Mouse (Mus musculus) CH12.LX (cell line): ENCODE measurements around the gene Ctbs. TPM values are rescaled to one million over a fixed set of nuclear protein-coding genes. Genes with fewer than 3 reads are reported as not detected.

Experiments
- DNase-seq: peaks from one replicate; pipeline ENCODE4 v3.0.0-alpha.2; 2013; ENCODE audit errors: extremely low read depth
- H3K27ac ChIP-seq: 2 replicates; pipeline ENCODE4 v1.5.1; 2012; ENCODE audit warnings: low read depth, mild to moderate bottlenecking, control low read depth, moderate library complexity; ENCODE audit not compliant: insufficient read depth
- H3K27me3 ChIP-seq: replicated peaks from 2 replicates; pipeline ENCODE3; 2012; ENCODE audit warnings: inconsistent platforms
- H3K36me3 ChIP-seq, 2 experiments: replicated peaks in 1 of 2; 2 replicates each; pipeline versions ENCODE3 to v1.6.1; 2012; ENCODE audit warnings: inconsistent platforms in 1 of 2, low read length in 1 of 2, mild to moderate bottlenecking in 1 of 2, mixed read lengths in 1 of 2, moderate library complexity in 1 of 2; ENCODE audit not compliant: control insufficient read depth in 1 of 2, insufficient read depth in 1 of 2
- H3K4me1 ChIP-seq, 2 experiments: 2 replicates each; pipeline ENCODE4 v1.6.1; 2012; ENCODE audit warnings: inconsistent platforms in 1 of 2, moderate library complexity in 1 of 2; ENCODE audit not compliant: insufficient read depth in 2 of 2, control insufficient read depth in 1 of 2
- H3K4me2 ChIP-seq: 2 replicates; pipeline ENCODE4 v1.6.1; 2012; ENCODE audit warnings: low read depth, mild to moderate bottlenecking, control low read depth; ENCODE audit not compliant: poor library complexity, insufficient read depth, severe bottlenecking
- H3K4me3 ChIP-seq, 3 experiments: fragments of 150-350 bp in 1 of 3; sonication (generic) in 1 of 3; replicated peaks in 1 of 3; 2 replicates each; pipeline versions ENCODE3 to v1.5.1; 2011 to 2012; ENCODE audit warnings: low read depth in 2 of 3, low read length in 2 of 3, mild to moderate bottlenecking in 2 of 3, moderate library complexity in 2 of 3, control low read depth in 1 of 3, improper control_type of control experiment in 1 of 3, inconsistent platforms in 1 of 3, mixed read lengths in 1 of 3; ENCODE audit not compliant: poor library complexity in 1 of 3
- H3K79me2 ChIP-seq: replicated peaks from 2 replicates; pipeline ENCODE4 v1.6.1; 2012; ENCODE audit warnings: mild to moderate bottlenecking, moderate library complexity; ENCODE audit not compliant: control insufficient read depth, poor library complexity, insufficient read depth, severe bottlenecking; ENCODE audit errors: extremely low read depth
- H3K9ac ChIP-seq: 2 replicates; pipeline ENCODE4 v1.6.1; 2012; ENCODE audit warnings: low read depth, mild to moderate bottlenecking, control low read depth, moderate library complexity; ENCODE audit not compliant: insufficient read depth
- H3K9me3 ChIP-seq: replicated peaks from 2 replicates; pipeline ENCODE3; 2012; ENCODE audit warnings: low read length, inconsistent platforms, mixed read lengths
- CHD1 ChIP-seq: IDR thresholded peaks from 2 replicates; pipeline ENCODE4 v1.6.1; 2012; ENCODE audit warnings: low read depth, low read length, improper control_type of control experiment, inconsistent platforms
- CHD2 ChIP-seq: IDR thresholded peaks from 2 replicates; pipeline ENCODE4 v1.6.1; 2011; ENCODE audit warnings: low read length, improper control_type of control experiment
- E2F4 ChIP-seq: IDR thresholded peaks from 2 replicates; pipeline ENCODE4 v1.6.1; 2011; ENCODE audit warnings: low read depth, low read length, improper control_type of control experiment; ENCODE audit not compliant: insufficient replicate concordance
- EP300 ChIP-seq: IDR thresholded peaks from 2 replicates; pipeline ENCODE4 v1.6.1; 2011; ENCODE audit warnings: low read length, improper control_type of control experiment
- HCFC1 ChIP-seq: IDR thresholded peaks from 2 replicates; pipeline ENCODE4 v1.6.1; 2012; ENCODE audit warnings: low read depth, mild to moderate bottlenecking, inconsistent platforms, low read length, improper control_type of control experiment
- JUN ChIP-seq: IDR thresholded peaks from 2 replicates; pipeline ENCODE4 v1.6.1; 2011; ENCODE audit warnings: low read depth, mild to moderate bottlenecking, low read length, improper control_type of control experiment, moderate library complexity; ENCODE audit not compliant: insufficient read depth
- JUND ChIP-seq: conservative IDR thresholded peaks from 2 replicates; pipeline ENCODE4 v1.6.1; 2011; ENCODE audit warnings: low read depth, low read length, improper control_type of control experiment
- KAT2A ChIP-seq: IDR thresholded peaks from 2 replicates; pipeline ENCODE4 v1.6.1; 2012; ENCODE audit warnings: low read length, improper control_type of control experiment, inconsistent platforms; ENCODE audit not compliant: insufficient replicate concordance
- MAFK ChIP-seq: IDR thresholded peaks from 2 replicates; pipeline ENCODE4 v1.6.1; 2011; ENCODE audit warnings: low read length, improper control_type of control experiment; ENCODE audit not compliant: insufficient replicate concordance
- MAX ChIP-seq: IDR thresholded peaks from 2 replicates; pipeline ENCODE4 v1.6.1; 2011; ENCODE audit warnings: low read length, improper control_type of control experiment
- MEF2A ChIP-seq: IDR thresholded peaks from 2 replicates; pipeline ENCODE4 v1.6.1; 2014; ENCODE audit warnings: low read depth, mild to moderate bottlenecking, inconsistent platforms, low read length, improper control_type of control experiment, borderline replicate concordance
- MXI1 ChIP-seq: IDR thresholded peaks from 2 replicates; pipeline ENCODE4 v1.6.1; 2011; ENCODE audit warnings: mild to moderate bottlenecking, low read depth, low read length, improper control_type of control experiment
- PAX5 ChIP-seq: IDR thresholded peaks from 2 replicates; pipeline ENCODE4 v1.6.1; 2012; ENCODE audit warnings: low read length, inconsistent platforms, mixed read lengths
- POLR2A ChIP-seq: IDR thresholded peaks from 2 replicates; pipeline ENCODE4 v1.6.1; 2011; ENCODE audit warnings: low read depth, mild to moderate bottlenecking, improper control_type of control experiment, low read length
- RCOR1 ChIP-seq: conservative IDR thresholded peaks from 2 replicates; pipeline ENCODE4 v1.6.1; 2012; ENCODE audit warnings: low read depth, mild to moderate bottlenecking, inconsistent platforms, low read length, improper control_type of control experiment
- SIN3A ChIP-seq: IDR thresholded peaks from 2 replicates; pipeline ENCODE4 v1.6.1; 2012; ENCODE audit warnings: low read length, improper control_type of control experiment, inconsistent platforms
- UBTF ChIP-seq: IDR thresholded peaks from 2 replicates; pipeline ENCODE4 v1.6.1; 2012; ENCODE audit warnings: low read depth, mild to moderate bottlenecking, inconsistent platforms, low read length, improper control_type of control experiment, moderate library complexity
- USF1 ChIP-seq: IDR thresholded peaks from 2 replicates; pipeline ENCODE4 v1.6.1; 2014; ENCODE audit warnings: low read depth, mild to moderate bottlenecking, inconsistent platforms, low read length, improper control_type of control experiment
- ZKSCAN1 ChIP-seq: IDR thresholded peaks from 2 replicates; pipeline ENCODE4 v1.6.1; 2012; ENCODE audit warnings: low read depth, inconsistent platforms, low read length, improper control_type of control experiment, borderline replicate concordance
- ZMIZ1 ChIP-seq: IDR thresholded peaks from 2 replicates; pipeline ENCODE4 v1.6.1; 2012; ENCODE audit warnings: low read depth, mild to moderate bottlenecking, inconsistent platforms, low read length, improper control_type of control experiment
- ZNF384 ChIP-seq: IDR thresholded peaks from 2 replicates; pipeline ENCODE4 v1.6.1; 2012; ENCODE audit warnings: low read depth, low read length, improper control_type of control experiment, inconsistent platforms
- dilution Hi-C: fragments of 300-500 bp; cut with MboI; formaldehyde crosslinking; loops from 2 replicates; pipeline ENCODE4 v1.14.3; 2020; ENCODE audit warnings: low sequenced_read_pairs; ENCODE audit not compliant: extremely low pct_unique_long_range_greater_than_20kb, extremely low pct_ligation_motif_present
- in situ Hi-C: fragments of 300-500 bp; cut with MboI; formaldehyde crosslinking; loops from 3 replicates; pipeline ENCODE4 v1.14.3; 2019; ENCODE audit warnings: low sequenced_read_pairs, low pct_ligation_motif_present, low pct_unique_long_range_greater_than_20kb, mixed read lengths
- polyA plus RNA-seq: library from polyadenylated mRNA; unstranded; fragments of >175 nt; gene quantifications from 2 replicates; pipeline ENCODE4 v1.2.1, GENCODE M21; 2012; ENCODE audit warnings: low read depth; ENCODE audit not compliant: insufficient read length
- total RNA-seq, 2 experiments: library from RNA; depleted of rRNA; stranded (reverse); fragments of 300-350 nt in 1 of 2; fragments of >200 nt in 1 of 2; gene quantifications; 2 replicates each; pipeline ENCODE4 v1.2.3; 2012 to 2014

Ctbs gene
- total and polyA plus RNA-seq, 3 experiments = 21.4 to 48.8 (median 33.5) TPM

DNA sequence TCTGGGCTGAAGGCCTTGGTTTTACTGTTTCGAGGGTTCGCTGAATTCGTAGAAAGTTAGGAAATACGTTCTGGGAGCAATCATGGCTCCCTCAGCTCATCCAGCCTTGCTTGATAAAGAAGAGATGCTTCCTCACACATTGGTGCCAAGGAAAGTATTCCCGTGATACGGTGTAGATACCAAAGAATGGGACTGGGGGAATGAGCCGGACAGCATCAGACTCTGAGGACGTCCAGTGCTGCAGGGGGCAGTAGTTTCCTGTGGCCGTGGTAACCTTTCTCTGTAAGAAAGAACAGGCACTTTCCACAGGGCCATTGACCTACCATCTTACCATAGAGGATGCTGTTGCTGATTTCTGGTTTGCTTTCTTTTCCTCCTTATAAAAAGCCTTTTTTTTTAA, 30.1 kb upstream of the Ctbs start:
- dilution Hi-C loops = no loop called here
- H3K79me2 ChIP-seq = no peaks in the 10 kb centered on the region
- in situ Hi-C loops = no loop called here
- H3K4me1 ChIP-seq = peaks cover 0 to 10% of the 10 kb centered on the region in 2 experiments; a peak in 2 of 4 replicates
- DNase-seq = no peak
- no peaks in the 10 kb centered on the region for H3K27me3 ChIP-seq
- no peak overlapping the region for H3K4me3 ChIP-seq
- no peaks in the 10 kb centered on the region for H3K9me3 ChIP-seq
- H3K36me3 ChIP-seq = peaks cover 26 to 87% of the 10 kb centered on the region in 2 experiments
- H3K27ac ChIP-seq = no peak overlapping the region
- no peak for TF ChIP-seq MXI1
- TF ChIP-seq KAT2A = no peak
- TF ChIP-seq MAX = no peak
- no peak for TF ChIP-seq PAX5
- no peak for TF ChIP-seq POLR2A
- TF ChIP-seq ZMIZ1 = no peak
- no peak for TF ChIP-seq MAFK
- TF ChIP-seq CHD2 = no peak
- TF ChIP-seq HCFC1 = no peak
- TF ChIP-seq UBTF = no peak
- TF ChIP-seq ZNF384 = no peak
- TF ChIP-seq ZKSCAN1 = no peak
- TF ChIP-seq MEF2A = no peak
- no peak for TF ChIP-seq USF1
- TF ChIP-seq RCOR1 = no peak
- no peak for TF ChIP-seq JUND
- TF ChIP-seq CHD1 = no peak
- TF ChIP-seq SIN3A = no peak
- TF ChIP-seq EP300 = no peak
- no peak for TF ChIP-seq E2F4
- TF ChIP-seq, all 38 proteins: peak for 0
- Histone ChIP-seq H3K4me2 (no peak overlapping the region), H3K9ac (no peak overlapping the region)

DNA sequence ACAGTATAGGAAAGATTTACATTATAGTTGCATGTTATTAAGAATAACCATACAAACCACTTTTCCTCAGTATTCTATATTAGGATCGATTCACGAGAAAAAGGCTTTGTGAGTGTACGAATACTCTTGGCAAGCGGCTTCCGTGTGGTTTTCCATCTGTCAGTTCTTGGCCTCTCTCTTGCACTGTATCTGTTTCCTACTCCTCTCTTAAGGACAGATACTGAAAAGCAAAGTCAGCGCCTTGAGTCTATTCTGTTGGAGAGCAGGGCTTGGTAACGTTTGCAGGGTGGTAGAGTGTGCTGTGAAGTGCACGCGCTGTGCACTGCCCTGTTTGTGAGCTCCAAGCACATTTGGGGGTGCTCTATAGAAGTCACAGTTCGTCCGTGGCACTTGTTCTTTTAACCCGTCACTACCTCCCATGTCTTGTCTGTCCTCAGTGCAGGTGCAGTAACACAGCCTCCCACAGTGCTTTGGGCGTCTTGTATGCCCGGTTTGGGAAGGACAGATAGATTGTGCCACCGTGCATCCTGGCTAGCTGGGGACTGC, 29.5 kb upstream of the Ctbs start:
- DNase-seq = no peak
- no peak overlapping the region for H3K4me2 ChIP-seq
- H3K36me3 ChIP-seq = peaks cover 26 to 85% of the 10 kb centered on the region in 2 experiments
- H3K79me2 ChIP-seq = no peaks in the 10 kb centered on the region
- H3K4me1 ChIP-seq = peaks cover 0 to 4% of the 10 kb centered on the region in 2 experiments; a peak in 1 of 4 replicates
- H3K9ac ChIP-seq = no peak overlapping the region
- TF ChIP-seq SIN3A = no peak
- no peak for TF ChIP-seq ZNF384
- no peak for TF ChIP-seq JUN
- no peak for TF ChIP-seq HCFC1
- TF ChIP-seq MXI1 = no peak
- dilution Hi-C loops (no loop called here), in situ Hi-C loops (no loop called here)
- H3K27ac ChIP-seq = no peak overlapping the region
- H3K4me3 ChIP-seq = no peak overlapping the region
- H3K9me3 ChIP-seq = no peaks in the 10 kb centered on the region
- H3K27me3 ChIP-seq = no peaks in the 10 kb centered on the region
